Mouse (Mus musculus): ENCODE measurements around the gene Cenph.

DNA sequence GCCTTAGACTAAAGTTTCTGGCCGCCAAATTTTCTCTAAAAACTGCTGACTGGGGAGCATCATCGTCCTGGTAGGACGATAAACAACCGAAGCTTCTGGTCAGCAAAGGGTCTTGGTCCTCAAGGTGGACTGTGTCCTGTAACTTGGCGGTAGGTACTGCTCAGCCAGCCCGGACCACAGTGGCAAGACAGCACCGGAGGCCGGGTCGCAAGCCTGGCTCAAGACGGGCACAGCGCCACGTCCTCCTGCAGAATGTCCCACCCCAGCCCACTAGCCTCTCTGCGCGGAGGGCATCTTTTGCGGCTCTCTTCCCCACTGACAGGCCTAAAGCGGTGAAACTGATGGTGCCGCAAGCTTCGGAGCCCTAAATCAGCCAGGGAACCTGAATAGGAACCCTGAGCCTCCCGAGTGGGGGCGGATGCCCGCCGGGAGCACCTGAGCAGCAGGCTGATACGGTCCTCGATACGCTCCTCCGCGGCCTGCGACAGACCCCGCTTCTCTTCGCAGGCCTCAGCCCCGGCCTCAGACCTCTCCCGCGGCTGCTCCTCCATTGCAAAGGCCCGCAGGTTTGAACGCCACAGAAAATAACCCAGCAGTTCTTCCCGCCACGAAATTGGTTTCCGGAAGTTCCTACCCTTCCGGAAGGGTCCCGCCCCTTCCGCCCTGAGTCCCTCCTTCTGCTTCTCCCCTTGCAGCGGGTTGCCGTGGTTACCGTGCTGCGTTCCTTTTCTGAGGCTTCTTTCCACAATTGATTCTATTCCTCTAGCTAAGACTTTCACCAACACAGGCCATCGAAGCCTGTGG, at the start of gene Cenph:
- TF ChIP-seq CTCF (IDR thresholded peaks at IDR 0.05; ENCODE audit: extremely low read depth, insufficient read length, insufficient replicate concordance, low read depth, low read length) (no peak), POLR2A (IDR thresholded peaks at IDR 0.05; ENCODE audit: low read depth, low read length) (no peak)
